In the genomic region with DNA sequence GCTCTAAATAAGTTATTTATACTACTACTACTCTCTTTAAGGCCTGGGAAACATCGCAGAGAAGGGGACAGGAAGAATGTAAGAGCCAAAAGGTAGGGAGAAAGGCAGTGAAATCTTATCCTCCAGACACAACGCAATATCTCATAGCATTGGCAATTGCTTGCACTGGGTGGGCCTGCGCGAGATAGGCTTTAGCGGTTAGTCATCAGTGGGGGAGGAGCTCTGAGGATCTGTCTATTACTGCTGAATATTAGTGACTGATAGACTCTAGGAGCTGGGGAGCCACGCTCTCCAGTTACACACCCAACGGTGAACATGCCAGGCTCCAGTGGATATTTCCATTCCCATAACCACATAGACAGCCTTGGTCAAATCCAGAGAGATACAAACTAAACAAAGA, we compare ENCODE assay signal across 25 mouse cellular contexts.
"Had no signal": no experiment of that assay in that cellular context is flagged by ENCODE, and none has a peak within 500 bp of the region (broad histone marks: within the 10 kb centered on the region; RNA-seq: fewer than 3 reads in every experiment).

No protein-coding gene starts in this region.

- H3K36me3 ChIP-seq: heart, embryonic 10.5 days; heart, embryonic 12.5 days; hindbrain, embryonic 10.5 days; hindbrain, embryonic 12.5 days; hindbrain, embryonic 15.5 days; kidney, embryonic 15.5 days; limb, embryonic 13.5 days; limb, embryonic 15.5 days had no signal

- ATAC-seq: hindbrain, postnatal 0 days; intestine, embryonic 16.5 days had no signal

- H3K9me3 ChIP-seq: heart, embryonic 10.5 days; heart, embryonic 12.5 days; hindbrain, embryonic 10.5 days; hindbrain, embryonic 12.5 days; hindbrain, embryonic 15.5 days; kidney, embryonic 15.5 days; limb, embryonic 13.5 days; limb, embryonic 15.5 days had no signal

- H3K4me1 ChIP-seq: heart, embryonic 12.5 days; hindbrain, embryonic 10.5 days had no signal

- H3K27me3 ChIP-seq: heart, embryonic 12.5 days; hindbrain, embryonic 12.5 days; hindbrain, embryonic 15.5 days; kidney, embryonic 15.5 days had no signal

- H3K27ac ChIP-seq: gastrocnemius, adult 2 months; heart, embryonic 10.5 days; hindbrain, embryonic 10.5 days; hindbrain, embryonic 12.5 days; hindbrain, embryonic 15.5 days; hindbrain, postnatal 0 days; kidney, embryonic 15.5 days; kidney, postnatal 0 days; limb, embryonic 13.5 days; limb, embryonic 15.5 days had no signal

- H3K4me2 ChIP-seq: heart, embryonic 12.5 days; hindbrain, embryonic 12.5 days; hindbrain, embryonic 15.5 days; kidney, embryonic 15.5 days; limb, embryonic 13.5 days; limb, embryonic 15.5 days had no signal

- H3K4me3 ChIP-seq: gastrocnemius, adult 2 months; heart, embryonic 10.5 days; heart, embryonic 12.5 days; hindbrain, embryonic 10.5 days; hindbrain, embryonic 12.5 days; hindbrain, embryonic 15.5 days; kidney, embryonic 15.5 days; limb, embryonic 13.5 days; limb, embryonic 15.5 days had no signal

- DNase-seq: gastrocnemius, adult 2 months; gastrocnemius, postnatal 10 days; gastrocnemius, postnatal 25 days; heart, adult 18-20 months; heart, postnatal 10 days; heart, postnatal 4 days; kidney, adult 11 months; kidney, adult 2 months; kidney, adult 9 months; kidney, postnatal 14 days; kidney, postnatal 36 days; layer of hippocampus, adult 9-11 months; layer of hippocampus, postnatal 36 days; left cerebral cortex, postnatal 4 days had no signal

- H3K9ac ChIP-seq: heart, embryonic 12.5 days; hindbrain, embryonic 12.5 days; hindbrain, embryonic 15.5 days; kidney, embryonic 15.5 days; limb, embryonic 13.5 days; limb, embryonic 15.5 days had no signal
